Mouse (Mus musculus): Measurements from ENCODE around the gene Rnf182.

Rnf182 gene

GRCm38 (mm10) chr13:43704533-43705116 lies 89.1 kb downstream of the Rnf182 start:
- DNase-seq, result peak; percentile 21

GRCm38 (mm10) chr13:43706387-43706786 lies 90.9 kb downstream of the Rnf182 start:
- DNase-seq, result no peak

- DNase-seq, result no peak
These were observed 94.0 kb downstream of the Rnf182 start for GRCm38 (mm10) chr13:43709529-43709928.

- DNase-seq, result no peak
These were observed 96.3 kb downstream of the Rnf182 start for GRCm38 (mm10) chr13:43711708-43712314.

- no peak for DNase-seq
These were observed 99.2 kb downstream of the Rnf182 start for GRCm38 (mm10) chr13:43714741-43715140.

- no peak for DNase-seq
These were observed 100.0 kb downstream of the Rnf182 start for GRCm38 (mm10) chr13:43715466-43715865.

GRCm38 (mm10) chr13:43716514-43717036 lies 101.1 kb downstream of the Rnf182 start:
- no peak for DNase-seq

- no peak for DNase-seq
These were observed 102.7 kb downstream of the Rnf182 start for GRCm38 (mm10) chr13:43718173-43718572.

- no peak for DNase-seq
These were observed 105.0 kb downstream of the Rnf182 start for GRCm38 (mm10) chr13:43720496-43720895.
